Mouse (Mus musculus) lung, postnatal 0 days (tissue): ENCODE data around the gene Tmem248.

ENCODE experiments used
- CTCF ChIP-seq: IDR thresholded peaks from 2 replicates; pipeline ENCODE4 v1.5.1; 2016; ENCODE audit warnings: antibody characterized with exemption, mild to moderate bottlenecking
- EP300 ChIP-seq: IDR thresholded peaks from 2 replicates; pipeline ENCODE4 v1.6.1; 2016; ENCODE audit warnings: antibody characterized with exemption, mild to moderate bottlenecking, control low read depth

DNA sequence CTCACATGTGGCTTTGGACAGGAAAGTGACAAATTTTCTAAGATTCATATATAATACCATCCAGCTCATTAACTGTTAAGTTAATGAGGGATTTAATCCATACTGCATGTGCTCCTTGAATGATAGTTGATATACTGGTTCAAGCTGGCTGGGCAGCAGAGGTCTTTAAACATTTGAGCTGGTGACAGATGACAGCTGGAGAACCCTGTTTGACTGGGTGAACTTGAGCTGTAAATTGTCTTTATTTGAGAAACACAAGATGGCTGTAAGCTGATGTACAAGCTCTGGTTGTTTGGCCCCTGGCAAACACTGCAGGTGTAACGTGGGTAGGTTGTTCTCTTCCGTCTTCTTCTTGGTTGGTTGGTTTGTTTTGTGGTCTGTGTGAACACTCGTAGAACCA is 23.1 kb upstream of the Tmem248 start:
- TF ChIP-seq CTCF (no peak), EP300 (no peak)
